Mouse (Mus musculus) kidney, postnatal 0 days (tissue): ENCODE results near the gene Plcg2. TPM values are rescaled to one million over a fixed set of nuclear protein-coding genes. Genes with fewer than 3 reads are reported as not detected.

ENCODE experiments used
- ATAC-seq: fragments of 200-750 bp; cut with Nextera tagmentation; replicated peaks from 2 replicates; pipeline ENCODE4 v1.8.0; 2017; ENCODE audit warnings: low read depth, moderate number of reproducible peaks, moderate TSS enrichment, moderate library complexity; ENCODE audit not compliant: low FRiP score
- DNase-seq: peaks from one replicate; pipeline ENCODE4 v3.0.0-alpha.2; 2016; ENCODE audit warnings: low spot score
- H3K27ac ChIP-seq: fragments of 300-500 bp; sonication (generic); 2 replicates; pipeline ENCODE4 v1.5.1; 2014; ENCODE audit warnings: mild to moderate bottlenecking
- H3K27me3 ChIP-seq: fragments of 300-500 bp; sonication (generic); 2 replicates; pipeline ENCODE4 v1.6.1; 2014; ENCODE audit warnings: low read length, mixed read lengths; ENCODE audit not compliant: insufficient read depth
- H3K36me3 ChIP-seq: fragments of 300-500 bp; sonication (generic); 2 replicates; pipeline ENCODE4 v1.6.1; 2014; ENCODE audit warnings: low read length, mixed read lengths; ENCODE audit not compliant: insufficient read depth
- H3K4me1 ChIP-seq: fragments of 300-500 bp; sonication (generic); replicated peaks from 2 replicates; pipeline ENCODE4 v1.6.1; 2014; ENCODE audit warnings: antibody characterized with exemption, low read length, mixed read lengths; ENCODE audit not compliant: insufficient read depth
- H3K4me2 ChIP-seq: fragments of 300-500 bp; sonication (generic); 2 replicates; pipeline ENCODE4 v1.6.1; 2014; ENCODE audit warnings: mild to moderate bottlenecking, low read length, moderate library complexity, mixed read lengths
- H3K4me3 ChIP-seq: fragments of 300-500 bp; sonication (generic); replicated peaks from 2 replicates; pipeline ENCODE4 v1.5.1; 2014; ENCODE audit warnings: low read depth, low read length
- H3K9ac ChIP-seq: fragments of 300-500 bp; sonication (generic); 2 replicates; pipeline ENCODE4 v1.6.1; 2014; ENCODE audit warnings: low read depth, low read length
- H3K9me3 ChIP-seq: fragments of 300-500 bp; sonication (generic); replicated peaks from 2 replicates; pipeline ENCODE4 v1.6.1; 2016; ENCODE audit warnings: low read length, inconsistent platforms, mixed read lengths
- CTCF ChIP-seq: IDR thresholded peaks from 2 replicates; pipeline ENCODE4 v1.5.1; 2016; ENCODE audit warnings: antibody characterized with exemption, low read depth, mild to moderate bottlenecking, moderate library complexity
- WGBS: fragments of 180-500 bp; shearing (Covaris S2); extraction: QIAGEN DNeasy Blood & Tissue Kit; methylation state at CpG from one replicate; pipeline ENCODE4 v1.1.7; 2014; 5-methylcytosine and 5-hydroxymethylcytosine counted together
- polyA plus RNA-seq: library from polyadenylated mRNA; unstranded; fragments of >200 nt; fragmentation: Nextera tagmentation; extraction: Ambion mirVana; gene quantifications from 2 replicates; pipeline ENCODE4 v1.2.1, GENCODE M21; 2015

Gene Plcg2
- polyA plus RNA-seq, 1 experiment from 2014 or later, result 7.3 TPM

DNA sequence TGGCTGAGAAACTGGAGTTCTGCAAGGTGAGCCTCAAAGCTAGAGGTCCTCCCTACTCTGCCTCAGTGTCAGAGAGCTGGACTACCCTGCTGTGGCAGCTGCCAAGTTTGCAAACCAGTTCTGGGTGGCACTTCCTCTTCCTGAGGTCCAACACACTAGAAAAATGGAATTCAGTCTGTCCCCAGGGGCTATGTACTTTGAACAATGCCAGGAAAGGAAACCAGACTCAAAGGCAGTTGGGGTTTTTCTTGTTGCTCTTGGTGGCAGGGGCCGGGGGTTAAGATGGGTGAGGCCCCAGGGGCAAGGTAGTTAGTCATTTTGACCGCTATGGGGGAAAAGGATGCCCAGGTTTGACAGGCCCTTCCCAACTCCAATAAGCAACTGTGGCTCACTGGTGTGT is 3.2 kb upstream of the Plcg2 start:
- H3K9me3 ChIP-seq, result no peaks in the 10 kb centered on the region
- H3K27ac ChIP-seq, result no peak overlapping the region
- H3K27me3 ChIP-seq, result no peaks in the 10 kb centered on the region; the same call in 1 of the 2 replicates
- DNase-seq, result no peak
- no peak for TF ChIP-seq CTCF
- H3K9ac ChIP-seq, result no peak overlapping the region
- H3K36me3 ChIP-seq, result no peaks in the 10 kb centered on the region
- no peak overlapping the region for H3K4me3 ChIP-seq
- no peak for ATAC-seq
- H3K4me2 ChIP-seq, result no peak overlapping the region
- H3K4me1 ChIP-seq, result peaks cover 7% of the 10 kb centered on the region; the same call in 1 of the 2 replicates
- 58% methylated on average over 2 of the region's 2 CpGs for WGBS

- no peak for DNase-seq
- no peak for TF ChIP-seq CTCF
- H3K4me1 ChIP-seq, result peaks cover 7% of the 10 kb centered on the region; the same call in 1 of the 2 replicates
- H3K36me3 ChIP-seq, result no peaks in the 10 kb centered on the region
- no peaks in the 10 kb centered on the region; the same call in 1 of the 2 replicates for H3K27me3 ChIP-seq
- no peaks in the 10 kb centered on the region for H3K9me3 ChIP-seq
- peak overlapping the region; percentile 62; the same call in 1 of the 2 replicates for H3K9ac ChIP-seq
- 12% methylated on average over 20 of the region's 20 CpGs for WGBS
- peak overlapping the region; percentile 63 for H3K4me3 ChIP-seq
- H3K27ac ChIP-seq, result no peak overlapping the region
- H3K4me2 ChIP-seq, result peak overlapping the region; percentile 99
- peak; percentile 15; the same call in 1 of the 2 replicates for ATAC-seq
Observed at GRCm38 (mm10) chr8:117498915-117499540, 937 bp downstream of the Plcg2 start.

DNA sequence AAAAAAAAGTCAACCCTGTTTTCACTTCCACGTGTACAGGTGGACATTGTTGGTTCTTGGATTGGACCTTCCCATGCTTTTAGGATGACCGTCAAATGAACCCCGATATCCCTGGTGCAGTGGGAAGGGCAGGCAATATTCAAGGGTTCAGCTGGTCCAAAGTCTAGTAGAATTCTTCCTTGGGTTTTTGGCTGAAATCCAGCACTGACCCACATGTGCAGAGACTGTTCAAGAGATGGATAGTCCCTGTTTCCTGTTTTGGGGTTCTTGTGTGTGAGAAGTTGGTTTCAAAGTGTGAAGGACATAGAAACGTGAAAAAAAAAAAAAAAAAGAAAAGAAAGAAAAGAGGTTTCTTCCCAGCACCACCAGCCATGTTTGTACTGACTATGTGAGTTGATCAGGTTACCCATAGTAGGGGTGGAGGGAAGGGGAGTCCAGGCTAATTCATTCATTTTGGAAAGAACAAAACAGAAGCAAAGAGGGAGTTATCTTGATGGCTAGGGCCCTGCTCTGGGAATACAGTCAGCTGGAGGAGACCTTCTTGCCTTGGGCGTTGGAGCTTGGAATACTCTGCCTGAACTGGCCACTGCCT is 2.2 kb downstream of the Plcg2 start:
- DNase-seq (no peak), ATAC-seq (no peak)
- Histone ChIP-seq H3K36me3 (no peaks in the 10 kb centered on the region), H3K4me1 (peaks cover 7% of the 10 kb centered on the region; the same call in 1 of the 2 replicates), H3K27ac (no peak overlapping the region), H3K4me2 (no peak overlapping the region), H3K9me3 (no peaks in the 10 kb centered on the region), H3K4me3 (no peak overlapping the region), H3K9ac (no peak overlapping the region), H3K27me3 (no peaks in the 10 kb centered on the region; the same call in 1 of the 2 replicates)
- 64% methylated on average over 5 of the region's 5 CpGs for WGBS
- no peak for TF ChIP-seq CTCF

GRCm38 (mm10) chr8:117501323-117501722 is 3.2 kb downstream of the Plcg2 start:
- Histone ChIP-seq H3K4me3 (no peak overlapping the region), H3K4me2 (no peak overlapping the region), H3K36me3 (no peaks in the 10 kb centered on the region), H3K9ac (no peak overlapping the region), H3K27me3 (no peaks in the 10 kb centered on the region; the same call in 1 of the 2 replicates), H3K4me1 (peaks cover 7% of the 10 kb centered on the region; the same call in 1 of the 2 replicates), H3K9me3 (no peaks in the 10 kb centered on the region), H3K27ac (no peak overlapping the region)
- no peak for TF ChIP-seq CTCF
- ATAC-seq (no peak), DNase-seq (no peak)
- 91% methylated on average over 6 of the region's 6 CpGs for WGBS

DNA sequence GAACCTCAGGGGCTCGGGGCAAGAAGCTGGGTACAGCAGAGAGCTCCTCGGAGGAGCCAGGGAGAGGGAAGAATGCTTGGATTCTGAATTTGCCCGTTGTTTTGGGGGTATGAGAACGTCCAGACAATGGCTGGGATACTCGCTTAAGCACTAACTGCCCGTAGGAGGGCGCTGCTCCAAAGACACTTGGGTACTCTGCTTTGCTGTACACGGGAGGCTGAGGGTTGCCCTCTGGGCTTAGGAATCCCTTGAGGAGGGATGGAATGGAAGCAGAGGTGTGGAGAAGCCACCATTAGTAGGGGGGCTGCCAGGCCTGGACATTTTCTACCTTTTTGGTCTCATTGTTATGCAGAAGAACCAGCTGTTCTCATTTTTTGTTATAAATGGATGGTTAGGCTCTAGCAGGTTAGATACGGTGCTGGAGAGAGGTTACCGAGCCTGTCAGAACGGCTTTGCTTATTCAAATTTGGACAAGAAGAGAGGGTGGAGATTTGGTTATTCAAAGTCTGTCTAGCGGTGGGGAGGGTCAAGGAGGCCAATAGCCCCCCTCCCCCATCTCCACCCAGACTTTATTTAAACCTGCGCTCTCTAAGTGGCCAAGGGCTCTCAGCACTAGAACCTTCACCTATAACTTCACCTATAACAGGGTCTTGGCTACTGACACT is 5.4 kb downstream of the Plcg2 start:
- DNase-seq (no peak), ATAC-seq (no peak)
- WGBS, result 74% methylated on average over 13 of the region's 13 CpGs
- Histone ChIP-seq H3K36me3 (no peaks in the 10 kb centered on the region), H3K9ac (no peak overlapping the region), H3K27me3 (no peaks in the 10 kb centered on the region), H3K4me2 (no peak overlapping the region), H3K9me3 (no peaks in the 10 kb centered on the region), H3K4me3 (no peak overlapping the region), H3K27ac (no peak overlapping the region), H3K4me1 (peaks cover 4% of the 10 kb centered on the region; the same call in 1 of the 2 replicates)
- no peak for TF ChIP-seq CTCF

DNA sequence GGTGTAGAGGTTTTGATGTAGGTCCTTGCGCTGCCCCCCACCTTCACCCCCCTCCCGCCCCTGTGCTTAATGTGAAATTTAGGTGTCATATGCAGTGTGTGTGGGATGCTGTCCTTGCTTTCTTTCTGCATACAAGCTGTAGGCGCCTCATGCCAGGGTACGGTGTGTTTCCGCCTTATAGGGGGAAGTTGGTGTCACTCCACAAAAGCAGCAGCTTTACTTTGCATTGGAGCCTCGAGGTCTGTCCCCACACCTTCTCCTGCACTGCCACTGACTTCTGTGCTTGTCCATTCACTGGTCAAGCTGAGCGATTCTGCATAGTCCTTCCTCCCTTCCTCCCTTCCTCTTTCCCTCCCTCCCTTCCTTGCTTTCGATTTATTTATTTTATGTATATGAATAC is 9.6 kb downstream of the Plcg2 start:
- WGBS, result 86% methylated on average over 8 of the region's 8 CpGs

More for the DNA sequence above, 9.6 kb downstream of the Plcg2 start:
- no peak for TF ChIP-seq CTCF
- Histone ChIP-seq H3K9ac (no peak overlapping the region), H3K36me3 (no peaks in the 10 kb centered on the region), H3K4me1 (no peaks in the 10 kb centered on the region), H3K4me3 (no peak overlapping the region), H3K4me2 (no peak overlapping the region), H3K9me3 (no peaks in the 10 kb centered on the region), H3K27me3 (no peaks in the 10 kb centered on the region), H3K27ac (no peak overlapping the region)
- no peak for DNase-seq
- ATAC-seq, result no peak
